Mouse (Mus musculus): ENCODE data around the gene Ykt6.
"Not testable (repeated sequence)": the region's sequence is repeated elsewhere in the genome, so short reads cannot be mapped to it uniquely, and the experiment has no call there.

Gene Ykt6

DNA sequence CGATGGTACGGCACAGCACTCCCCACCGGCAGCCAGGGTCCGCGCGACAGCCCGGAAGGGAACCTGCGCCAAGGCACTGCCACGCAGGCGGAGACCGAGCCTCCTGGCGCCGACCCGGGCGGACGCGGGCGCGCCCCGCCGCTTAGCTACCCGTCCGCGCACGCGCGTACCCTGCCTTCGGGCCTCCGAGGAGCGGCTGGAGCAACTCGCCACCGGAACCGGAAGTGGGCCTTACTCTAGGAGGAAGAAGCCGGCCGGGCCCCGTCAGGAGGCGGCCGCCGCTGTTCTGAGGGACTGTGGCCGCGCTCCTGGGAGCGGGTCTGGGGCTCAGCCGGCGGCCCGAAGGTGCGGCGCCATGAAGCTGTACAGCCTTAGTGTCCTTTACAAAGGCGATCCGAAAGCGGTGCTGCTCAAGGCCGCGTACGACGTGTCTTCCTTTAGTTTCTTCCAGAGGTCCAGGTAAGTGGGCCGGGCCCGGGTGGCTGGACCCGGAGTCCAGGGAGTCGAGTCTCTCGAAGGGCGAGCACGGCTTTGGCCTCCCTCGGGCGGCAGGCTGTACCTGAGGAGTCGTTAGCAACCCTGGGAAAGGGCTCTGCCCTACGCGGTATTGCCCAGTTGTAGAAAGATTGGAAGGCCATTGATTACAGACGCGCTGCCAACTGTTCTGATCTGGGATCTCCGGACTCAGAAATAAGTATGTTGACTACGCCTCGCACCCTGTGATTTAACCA is at the start of gene Ykt6:
Ykt6 (plus strand) TSS at position 148 of the 731 bp plus-strand sequence.
- DNase-seq (ENCODE audit: low spot score): peak; percentile 97

- DNase-seq (ENCODE audit: low spot score): no peak
These were observed 49.5 kb upstream of the Ykt6 start for GRCm38 (mm10) chr11:5905778-5906518.

GRCm38 (mm10) chr11:5907096-5907495 is 48.4 kb upstream of the Ykt6 start:
- no peak for DNase-seq (ENCODE audit: low spot score)

DNA sequence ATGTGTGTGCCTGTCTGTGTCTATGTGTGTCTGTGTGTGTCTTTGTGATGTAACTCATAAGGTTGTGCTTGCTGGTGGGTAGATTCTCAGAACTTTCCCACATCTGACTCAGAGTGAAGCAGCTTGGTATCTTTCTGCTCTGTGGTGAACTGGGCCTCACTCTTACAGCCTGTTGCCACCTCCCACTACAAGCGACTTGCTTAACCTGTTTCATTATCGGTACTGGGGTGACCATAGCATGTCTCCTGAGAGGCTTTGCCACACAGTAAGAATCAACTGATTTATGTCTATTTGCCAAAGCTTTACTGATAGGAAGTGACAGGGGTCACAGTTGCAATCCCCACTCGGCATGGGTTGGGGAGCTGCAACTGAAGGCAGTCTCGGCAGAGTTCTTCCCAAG is 46.9 kb upstream of the Ykt6 start:
- DNase-seq (ENCODE audit: low spot score): no peak

DNA sequence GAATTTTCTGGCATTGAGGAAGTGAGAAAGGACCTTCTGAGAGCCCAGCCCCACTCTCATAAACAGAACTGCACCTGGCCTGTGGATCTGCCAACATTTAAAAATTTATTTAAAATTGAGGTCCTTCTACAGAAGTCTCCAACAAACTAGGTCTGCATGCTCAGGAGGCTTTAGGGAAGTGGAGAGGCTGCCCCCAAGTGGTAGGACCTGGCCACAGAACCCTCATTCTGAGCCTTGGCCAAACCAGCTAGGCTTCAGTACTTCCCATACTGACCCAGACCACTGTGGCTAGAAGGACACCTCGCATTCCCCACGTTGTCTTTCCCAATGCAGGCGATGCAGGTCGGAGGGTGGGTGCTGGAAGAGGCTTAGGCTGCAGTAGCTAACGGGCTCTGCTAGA is 42.9 kb upstream of the Ykt6 start:
- DNase-seq (ENCODE audit: low spot score): peak; percentile 65

DNA sequence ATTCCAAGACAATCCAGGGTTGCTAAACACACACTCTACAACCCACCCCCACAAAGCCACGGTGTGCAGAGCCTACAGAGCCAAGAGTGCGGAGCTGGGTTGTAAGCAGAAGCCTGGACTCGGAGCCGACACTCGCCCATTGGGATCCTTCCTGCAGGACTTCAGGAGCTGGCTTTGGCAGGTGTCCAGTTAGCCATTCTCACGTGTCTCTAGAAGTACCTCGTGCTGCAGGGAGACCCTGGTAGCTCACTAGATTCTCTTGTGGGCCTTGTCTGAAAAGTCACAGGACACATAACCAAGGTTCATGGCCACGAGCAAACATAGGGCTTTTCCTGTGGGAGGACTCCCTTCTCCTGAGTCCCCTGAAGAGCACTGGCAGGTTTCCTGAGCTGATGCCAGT is 42.2 kb upstream of the Ykt6 start:
- DNase-seq (ENCODE audit: low spot score): no peak

- DNase-seq (ENCODE audit: low spot score): no peak
These were observed 41.6 kb upstream of the Ykt6 start for GRCm38 (mm10) chr11:5913936-5914335.

DNA sequence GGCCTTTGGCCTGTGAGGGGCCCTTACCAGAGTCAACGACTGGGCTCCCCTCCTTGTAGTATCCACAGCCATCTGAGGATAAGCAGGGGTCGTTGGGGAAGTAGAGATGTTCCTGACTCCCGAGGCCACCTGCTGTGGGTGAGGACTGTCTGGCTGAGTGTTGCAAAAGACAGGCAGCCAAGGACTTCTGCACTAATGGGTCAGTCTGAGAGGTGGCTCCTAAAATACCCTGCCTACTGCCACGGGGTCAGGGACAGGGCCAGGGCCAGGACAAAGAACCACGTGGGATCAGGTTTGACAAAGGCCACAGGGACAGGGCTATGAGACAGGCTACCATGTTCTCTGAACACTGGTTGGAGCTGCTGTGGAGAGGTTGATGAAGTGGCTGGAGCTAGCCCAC is 40.6 kb upstream of the Ykt6 start:
- DNase-seq (ENCODE audit: low spot score): no peak

DNA sequence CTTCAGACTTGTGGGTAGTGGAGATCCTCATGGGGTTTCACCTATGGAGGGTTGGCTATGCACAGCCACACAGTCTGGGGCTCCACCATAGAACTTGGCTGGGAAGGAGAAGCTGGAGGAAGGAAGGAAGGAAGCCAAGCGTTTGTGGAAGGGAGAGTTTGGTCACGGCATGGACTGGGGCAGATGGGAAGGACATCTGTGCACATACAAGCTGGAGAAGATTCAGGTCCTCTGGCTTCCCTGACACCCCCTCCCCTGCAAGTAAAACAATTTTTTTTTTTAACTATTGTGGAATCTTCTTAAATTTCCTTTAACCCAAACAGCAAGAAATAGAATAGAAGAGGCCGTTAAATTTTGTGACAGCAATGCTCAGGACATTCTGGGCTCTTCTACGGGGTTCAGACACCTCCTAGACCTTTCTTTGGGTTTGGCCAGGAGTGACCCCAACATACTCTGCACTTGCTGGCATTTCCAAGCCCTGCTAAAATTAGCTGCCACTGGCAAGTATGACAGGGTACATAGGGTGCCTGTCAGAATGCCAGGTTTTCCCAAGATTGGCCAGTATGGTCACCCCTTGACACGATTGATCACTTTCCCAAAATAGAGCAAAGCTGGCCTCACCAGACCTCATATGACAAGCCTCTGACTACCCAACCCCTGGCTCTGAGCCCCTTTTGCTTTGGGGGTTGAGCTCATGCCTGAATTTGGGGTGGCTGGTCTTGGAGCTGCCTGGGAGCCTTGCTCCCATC is 39.9 kb upstream of the Ykt6 start:
- DNase-seq (ENCODE audit: low spot score): no peak

GRCm38 (mm10) chr11:5916178-5916548 is 39.3 kb upstream of the Ykt6 start:
- DNase-seq (ENCODE audit: low spot score): no peak

GRCm38 (mm10) chr11:5918111-5918510 is 37.4 kb upstream of the Ykt6 start:
- no peak for DNase-seq (ENCODE audit: low spot score)

DNA sequence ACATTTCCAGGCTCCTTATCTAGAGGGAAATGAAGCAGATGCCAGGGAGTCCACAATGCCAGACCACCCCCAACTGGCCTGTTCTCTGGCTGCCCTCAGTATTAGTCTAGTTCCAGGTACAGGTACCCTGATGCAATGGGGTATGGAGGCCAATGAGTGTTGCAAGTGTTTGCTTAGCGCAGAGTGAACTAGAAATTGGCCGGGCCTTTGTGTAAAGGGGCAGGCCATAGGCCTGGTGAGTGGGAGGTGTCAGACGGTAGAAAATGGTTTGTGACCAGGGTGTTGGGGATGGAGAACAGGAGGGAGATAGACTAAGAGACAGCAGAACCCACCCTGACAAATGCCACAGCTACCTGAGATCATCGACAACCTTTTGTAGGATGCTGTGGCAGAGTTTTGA is 35.9 kb upstream of the Ykt6 start:
- DNase-seq (ENCODE audit: low spot score): no peak

- DNase-seq (ENCODE audit: low spot score): no peak
These were observed 35.1 kb upstream of the Ykt6 start for GRCm38 (mm10) chr11:5920323-5920960.

DNA sequence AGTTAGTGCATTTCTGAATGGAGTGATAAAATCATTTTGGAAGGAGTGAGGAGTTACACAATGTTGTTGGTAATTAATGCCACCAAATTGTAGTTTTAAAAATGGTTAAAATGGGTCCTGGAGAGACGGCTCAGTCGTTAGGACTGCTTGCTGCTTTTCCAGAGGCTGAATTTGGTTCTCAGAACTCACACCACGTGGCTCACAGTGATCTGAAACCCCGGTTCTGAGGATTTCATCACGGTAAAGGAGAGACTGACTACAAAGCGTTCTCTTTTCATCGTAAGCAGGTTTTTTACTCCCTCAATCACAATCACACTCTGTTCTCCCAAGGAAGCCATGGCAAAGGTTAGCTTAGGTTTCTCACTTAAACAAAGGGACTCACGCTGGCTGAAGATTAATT is 30.8 kb upstream of the Ykt6 start:
- DNase-seq (ENCODE audit: low spot score): no peak

DNA sequence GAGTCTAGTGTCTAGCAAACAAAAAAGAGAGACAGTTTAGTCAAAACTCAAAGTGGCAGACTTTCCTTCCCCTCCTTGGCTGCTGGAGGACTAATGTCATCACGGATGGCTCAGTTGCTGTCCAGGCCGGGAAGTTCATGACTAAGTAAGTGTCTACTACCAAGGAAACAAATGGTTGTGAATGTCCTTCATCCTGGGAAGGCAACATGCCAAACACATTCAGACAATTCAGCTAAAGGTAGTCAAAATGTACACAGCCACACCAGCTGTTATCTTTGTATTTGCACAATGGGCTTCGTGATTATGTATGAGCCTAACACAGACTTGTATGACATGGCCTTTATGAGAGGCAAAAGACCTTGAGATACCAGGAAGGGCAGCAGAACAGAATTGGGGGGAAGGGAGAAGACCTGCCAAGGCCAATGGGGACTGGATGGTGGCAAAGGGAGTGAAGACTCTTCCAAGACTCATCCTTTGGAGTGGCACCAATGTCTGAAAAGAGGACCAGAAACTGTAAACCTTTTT is 28.7 kb upstream of the Ykt6 start:
- no peak for DNase-seq (ENCODE audit: low spot score)

DNA sequence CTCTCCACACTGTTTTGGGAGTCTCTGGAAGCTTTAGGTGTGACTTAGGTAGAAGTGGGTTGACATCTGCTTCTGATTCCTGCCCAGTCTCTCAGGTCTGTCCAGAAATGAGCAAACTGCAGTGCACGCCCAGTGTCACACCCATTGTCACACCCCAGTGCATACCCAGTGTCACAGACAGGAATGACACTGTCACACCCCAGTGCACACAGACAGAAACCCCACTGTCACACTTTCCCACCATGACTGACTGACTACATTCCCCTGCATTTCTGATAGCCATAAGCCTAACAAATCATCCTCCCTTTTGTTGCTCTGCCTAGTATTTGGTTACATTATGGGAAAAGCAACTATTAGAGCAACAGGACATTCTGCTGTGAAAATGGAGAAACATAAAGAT is 24.9 kb upstream of the Ykt6 start:
- no peak for DNase-seq (ENCODE audit: low spot score)

DNA sequence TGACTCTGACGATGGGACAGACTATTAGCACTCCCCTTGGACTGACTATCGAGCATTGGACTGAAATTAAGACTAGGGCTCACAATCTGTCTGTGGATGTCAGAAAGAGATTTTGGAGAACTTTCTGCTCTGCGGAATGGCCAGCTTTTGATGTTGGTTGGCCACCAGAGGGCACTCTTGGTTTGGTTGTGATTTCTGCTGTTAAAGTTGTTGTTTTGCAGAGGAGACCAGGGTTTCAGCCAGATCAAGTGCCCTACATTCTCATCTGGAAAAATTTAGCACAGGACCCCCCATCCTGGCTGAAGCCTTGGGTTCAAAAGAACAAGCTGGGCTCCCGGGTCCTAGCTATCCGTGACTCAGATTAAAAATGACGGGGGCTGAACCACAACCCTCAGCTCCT is 23.5 kb upstream of the Ykt6 start:
- DNase-seq (ENCODE audit: low spot score): not testable (repeated sequence)

DNA sequence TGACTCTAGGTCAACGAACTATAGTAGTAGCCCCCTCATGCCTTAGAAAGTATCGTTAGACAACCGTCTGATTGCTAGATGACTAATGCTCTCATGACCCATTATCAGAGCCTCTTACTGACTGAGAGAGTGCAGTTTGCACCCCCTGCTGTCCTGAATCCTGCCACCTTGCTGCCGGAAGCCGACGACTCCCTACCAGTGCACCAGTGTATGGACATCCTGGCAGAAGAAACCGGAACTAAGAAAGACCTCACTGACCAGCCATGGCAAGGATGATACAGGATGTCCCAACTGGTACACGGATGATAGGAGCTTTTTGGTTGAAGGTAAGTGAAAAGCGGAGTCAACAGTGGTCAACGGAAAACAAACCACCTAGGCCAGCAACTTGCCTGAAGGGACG is 21.0 kb upstream of the Ykt6 start:
- not testable (repeated sequence) for DNase-seq (ENCODE audit: low spot score)

GRCm38 (mm10) chr11:5942966-5943365 is 12.5 kb upstream of the Ykt6 start:
- DNase-seq (ENCODE audit: low spot score): no peak

GRCm38 (mm10) chr11:5945096-5945495 is 10.4 kb upstream of the Ykt6 start:
- DNase-seq (ENCODE audit: low spot score): no peak

GRCm38 (mm10) chr11:5947796-5948195 is 7.7 kb upstream of the Ykt6 start:
- no peak for DNase-seq (ENCODE audit: low spot score)

DNA sequence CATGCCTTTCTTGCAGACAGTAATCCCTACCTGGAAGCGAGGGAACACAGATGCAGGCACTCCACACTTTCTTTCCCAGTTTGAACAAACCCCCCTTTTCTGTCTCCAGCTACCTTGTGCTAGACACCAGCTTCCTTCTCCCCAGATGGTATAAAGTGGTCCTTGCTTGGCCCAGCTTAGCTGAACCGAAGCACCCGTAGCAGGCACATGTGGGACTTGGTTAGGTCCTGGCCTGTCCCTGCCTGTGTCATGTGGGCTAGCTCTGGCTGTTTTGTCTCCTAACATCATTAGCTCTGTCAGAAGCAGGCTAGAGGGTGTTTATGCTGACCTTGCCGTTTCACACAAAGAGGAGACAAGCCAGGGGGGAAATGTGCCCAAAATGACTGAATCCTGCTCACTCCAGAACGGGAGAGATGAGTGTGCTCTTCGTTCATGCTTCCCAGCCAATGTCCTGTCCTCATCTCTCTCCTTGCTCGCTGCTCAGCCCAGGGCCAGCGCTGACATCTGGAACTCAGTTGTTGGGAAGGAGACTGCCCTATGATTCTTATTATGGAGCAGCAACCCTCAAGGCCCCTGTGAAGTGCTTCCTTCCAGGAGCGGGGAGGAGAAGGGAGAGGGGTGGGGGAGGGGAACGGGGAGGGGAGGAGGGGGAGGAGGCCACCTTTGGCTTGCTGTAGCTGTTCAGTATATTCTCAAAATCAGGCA is 6.8 kb upstream of the Ykt6 start:
- DNase-seq (ENCODE audit: low spot score): no peak

Data from ovary, postnatal 36 days (tissue).